Mouse (Mus musculus): ENCODE data around the gene Cck. TPM values are rescaled to one million over a fixed set of nuclear protein-coding genes. Genes with fewer than 3 reads are reported as not detected.

Gene Cck
- not detected for total RNA-seq (2021)
- polyA plus RNA-seq (2012; rRNA removed), result 0.35 and 0.47 TPM in 2 replicates
- long read RNA-seq, result 0 reads

GRCm38 (mm10) chr9:121495529-121495928 lies at the start of gene Cck:
TSS of gene Cck (minus strand) at chr9:121495694.
- intact Hi-C loops (cut with DNase I), result no loop called here
- H3K27me3 ChIP-seq (ENCODE audit: control insufficient read depth, insufficient read depth, low read length), result peaks cover 5% of the 10 kb centered on the region
- H3K4me1 ChIP-seq (ENCODE audit: control insufficient read depth, insufficient read depth, low read length), result no peaks in the 10 kb centered on the region
- TF ChIP-seq POLR2A (IDR thresholded peaks at IDR 0.05; ENCODE audit: insufficient read depth, low read depth, low read length) (no peak), EP300 (IDR thresholded peaks at IDR 0.05; ENCODE audit: insufficient read depth, low read depth, low read length) (no peak)
- H3K79me2 ChIP-seq (replicated peaks; ENCODE audit: control insufficient read depth, insufficient read depth, low read length), result no peaks in the 10 kb centered on the region
- DNase-seq, result peak; percentile 36 to 57
- WGBS, result 5% methylated on average over 12 of the region's 12 CpGs
- H3K9ac ChIP-seq (ENCODE audit: low read depth, low read length), result no peak within 1 kb of the TSS
- no peak within 1 kb of the TSS for H3K4me3 ChIP-seq
- H3K27ac ChIP-seq, result no peak within 1 kb of the TSS
- H3K36me3 ChIP-seq (ENCODE audit: control insufficient read depth, insufficient read depth, low read length), result no peaks in the 10 kb centered on the region

DNA sequence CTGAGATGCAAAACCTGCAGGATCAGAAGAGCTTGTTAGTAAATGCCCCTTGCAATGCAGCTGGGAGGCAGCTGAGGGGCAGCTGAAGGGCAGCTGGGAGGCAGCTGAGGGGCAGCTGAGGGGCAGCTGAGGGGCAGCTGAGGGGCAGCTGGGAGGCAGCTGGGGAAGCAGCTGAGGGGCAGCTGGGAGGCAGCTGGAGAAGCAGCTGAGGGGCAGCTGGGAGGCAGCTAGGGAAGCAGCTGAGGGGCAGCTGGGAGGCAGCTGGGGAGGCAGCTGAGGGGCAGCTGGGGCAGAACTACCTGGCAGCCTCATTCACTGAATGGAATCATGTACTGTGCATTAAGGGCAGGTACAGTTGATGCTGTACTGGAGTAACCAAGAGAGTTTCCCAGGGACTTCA lies 46.0 kb upstream of the Cck start:
- intact Hi-C loops (cut with DNase I), result no loop called here
- Histone ChIP-seq H3K27ac (no peak overlapping the region), H3K36me3 (ENCODE audit: control insufficient read depth, insufficient read depth, low read length) (no peaks in the 10 kb centered on the region), H3K79me2 (replicated peaks; ENCODE audit: control insufficient read depth, insufficient read depth, low read length) (no peaks in the 10 kb centered on the region), H3K9ac (ENCODE audit: low read depth, low read length) (no peak overlapping the region), H3K27me3 (ENCODE audit: control insufficient read depth, insufficient read depth, low read length) (no peaks in the 10 kb centered on the region), H3K4me1 (ENCODE audit: control insufficient read depth, insufficient read depth, low read length) (no peaks in the 10 kb centered on the region), H3K4me3 (no peak overlapping the region)
- TF ChIP-seq EP300 (IDR thresholded peaks at IDR 0.05; ENCODE audit: insufficient read depth, low read depth, low read length) (no peak), CTCF (IDR thresholded peaks at IDR 0.05) (no peak), POLR2A (IDR thresholded peaks at IDR 0.05; ENCODE audit: insufficient read depth, low read depth, low read length) (no peak)
- DNase-seq, result no peak

DNA sequence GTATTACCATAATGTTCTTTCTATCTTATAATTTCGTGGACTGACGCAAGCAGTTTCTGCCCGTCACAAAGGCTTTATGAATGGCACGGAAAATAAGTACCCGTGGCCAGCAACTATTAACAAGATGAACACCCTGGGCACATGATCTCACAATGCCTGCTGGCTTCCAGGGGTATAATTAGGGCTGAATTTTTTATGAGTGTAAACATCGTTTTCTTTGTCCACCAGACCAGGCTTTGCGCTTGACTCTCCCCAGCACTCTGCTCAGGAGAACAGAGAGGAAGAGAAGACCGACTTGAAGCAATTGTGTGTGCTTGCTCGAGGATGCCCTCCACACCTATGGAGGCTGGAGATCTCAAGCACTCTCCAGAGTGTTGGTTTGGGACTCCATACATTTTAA lies 37.1 kb upstream of the Cck start:
- Histone ChIP-seq H3K27me3 (ENCODE audit: control insufficient read depth, insufficient read depth, low read length) (no peaks in the 10 kb centered on the region), H3K79me2 (replicated peaks; ENCODE audit: control insufficient read depth, insufficient read depth, low read length) (no peaks in the 10 kb centered on the region), H3K36me3 (ENCODE audit: control insufficient read depth, insufficient read depth, low read length) (no peaks in the 10 kb centered on the region), H3K4me1 (ENCODE audit: control insufficient read depth, insufficient read depth, low read length) (no peaks in the 10 kb centered on the region), H3K27ac (no peak overlapping the region), H3K4me3 (no peak overlapping the region), H3K9ac (ENCODE audit: low read depth, low read length) (no peak overlapping the region)
- DNase-seq, result no peak
- 89% methylated on average over 9 of the region's 9 CpGs for whole genome bisulfite sequencing
- intact Hi-C loops (cut with DNase I), result no loop called here
- TF ChIP-seq CTCF (IDR thresholded peaks at IDR 0.05) (no peak), POLR2A (IDR thresholded peaks at IDR 0.05; ENCODE audit: insufficient read depth, low read depth, low read length) (no peak), EP300 (IDR thresholded peaks at IDR 0.05; ENCODE audit: insufficient read depth, low read depth, low read length) (no peak)

DNA sequence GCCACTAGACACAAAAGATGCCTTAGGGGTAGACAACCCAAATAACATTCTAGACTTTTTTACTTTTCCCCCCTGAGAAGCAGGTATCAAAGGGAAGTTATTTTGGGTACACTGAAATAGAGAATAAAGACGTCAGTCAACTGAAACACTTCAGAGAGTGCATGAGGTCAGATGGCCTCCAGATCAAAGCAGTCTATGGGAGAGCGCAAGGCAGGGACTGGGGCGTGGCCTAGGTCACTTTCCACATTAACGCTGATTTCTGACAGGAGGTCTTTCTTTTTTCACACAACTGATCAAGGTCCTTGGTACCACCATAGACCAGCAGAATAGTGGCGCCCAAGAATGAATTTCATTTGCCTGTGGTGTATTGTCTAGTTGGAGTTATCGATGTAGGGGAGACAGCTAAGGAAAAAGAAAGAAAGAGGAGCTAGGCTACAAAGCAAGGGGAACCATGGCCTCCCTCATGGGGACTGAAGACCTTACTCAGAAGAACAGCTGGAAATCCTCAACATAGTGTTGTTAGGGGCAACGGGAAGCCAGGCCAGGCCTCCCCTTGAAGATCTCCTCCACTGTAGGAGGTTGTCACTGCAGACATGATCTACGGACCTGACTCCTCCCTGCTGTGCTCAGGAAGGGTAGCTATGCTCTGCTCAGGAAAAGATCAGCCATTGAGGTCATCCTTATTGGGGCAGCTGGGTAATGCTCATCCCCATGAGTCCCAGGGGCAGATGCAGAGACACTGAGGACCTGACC lies 33.3 kb upstream of the Cck start:
- Histone ChIP-seq H3K4me1 (ENCODE audit: control insufficient read depth, insufficient read depth, low read length) (no peaks in the 10 kb centered on the region), H3K79me2 (replicated peaks; ENCODE audit: control insufficient read depth, insufficient read depth, low read length) (no peaks in the 10 kb centered on the region), H3K27me3 (ENCODE audit: control insufficient read depth, insufficient read depth, low read length) (no peaks in the 10 kb centered on the region), H3K9ac (ENCODE audit: low read depth, low read length) (no peak overlapping the region), H3K4me3 (no peak overlapping the region), H3K36me3 (ENCODE audit: control insufficient read depth, insufficient read depth, low read length) (no peaks in the 10 kb centered on the region), H3K27ac (no peak overlapping the region)
- DNase-seq, result no peak
- intact Hi-C loops (cut with DNase I), result no loop called here
- no peak for TF ChIP-seq POLR2A (IDR thresholded peaks at IDR 0.05; ENCODE audit: insufficient read depth, low read depth, low read length)
- no peak for TF ChIP-seq CTCF (IDR thresholded peaks at IDR 0.05)
- no peak for TF ChIP-seq EP300 (IDR thresholded peaks at IDR 0.05; ENCODE audit: insufficient read depth, low read depth, low read length)
- 80% methylated on average over 8 of the region's 8 CpGs for WGBS

- H3K4me1 ChIP-seq (ENCODE audit: control insufficient read depth, insufficient read depth, low read length), result no peaks in the 10 kb centered on the region
- DNase-seq, result no peak
- H3K36me3 ChIP-seq (ENCODE audit: control insufficient read depth, insufficient read depth, low read length), result no peaks in the 10 kb centered on the region
- H3K79me2 ChIP-seq (replicated peaks; ENCODE audit: control insufficient read depth, insufficient read depth, low read length), result no peaks in the 10 kb centered on the region
- no peaks in the 10 kb centered on the region for H3K27me3 ChIP-seq (ENCODE audit: control insufficient read depth, insufficient read depth, low read length)
- H3K4me3 ChIP-seq, result no peak overlapping the region
- H3K9ac ChIP-seq (ENCODE audit: low read depth, low read length), result no peak overlapping the region
- intact Hi-C loops (cut with DNase I), result no loop called here
- WGBS, result 78% methylated on average over 6 of the region's 6 CpGs
- TF ChIP-seq EP300 (IDR thresholded peaks at IDR 0.05; ENCODE audit: insufficient read depth, low read depth, low read length) (no peak), CTCF (IDR thresholded peaks at IDR 0.05) (no peak), POLR2A (IDR thresholded peaks at IDR 0.05; ENCODE audit: insufficient read depth, low read depth, low read length) (no peak)
- no peak overlapping the region for H3K27ac ChIP-seq
Measured at GRCm38 (mm10) chr9:121526171-121526570, 30.7 kb upstream of the Cck start.

DNA sequence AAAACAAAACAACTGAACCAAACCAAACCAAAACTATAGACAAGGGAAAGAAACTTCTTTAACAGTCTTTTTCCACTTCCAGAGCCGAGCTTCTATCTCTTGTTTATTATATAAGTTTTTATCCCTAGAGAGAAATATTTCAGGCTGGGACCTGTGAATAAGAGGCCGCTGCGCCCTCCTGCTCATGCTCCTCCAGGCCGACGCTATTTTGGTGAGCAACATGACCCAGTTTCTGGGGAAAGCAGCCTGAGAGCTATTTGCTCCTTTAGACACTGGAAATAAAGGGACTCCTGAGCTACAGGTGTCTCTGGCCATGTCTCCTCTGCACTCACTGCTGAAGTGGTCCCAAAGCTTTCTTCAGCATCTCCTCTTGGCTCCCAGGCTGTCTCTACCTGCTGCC lies 24.6 kb upstream of the Cck start:
- TF ChIP-seq CTCF (IDR thresholded peaks at IDR 0.05) (no peak), EP300 (IDR thresholded peaks at IDR 0.05; ENCODE audit: insufficient read depth, low read depth, low read length) (no peak), POLR2A (IDR thresholded peaks at IDR 0.05; ENCODE audit: insufficient read depth, low read depth, low read length) (no peak)
- 52% methylated on average over 5 of the region's 5 CpGs for WGBS
- Histone ChIP-seq H3K4me3 (no peak overlapping the region), H3K79me2 (replicated peaks; ENCODE audit: control insufficient read depth, insufficient read depth, low read length) (no peaks in the 10 kb centered on the region), H3K9ac (ENCODE audit: low read depth, low read length) (no peak overlapping the region), H3K27me3 (ENCODE audit: control insufficient read depth, insufficient read depth, low read length) (no peaks in the 10 kb centered on the region), H3K36me3 (ENCODE audit: control insufficient read depth, insufficient read depth, low read length) (no peaks in the 10 kb centered on the region), H3K27ac (no peak overlapping the region), H3K4me1 (ENCODE audit: control insufficient read depth, insufficient read depth, low read length) (no peaks in the 10 kb centered on the region; the same call in 1 of the 2 replicates)
- intact Hi-C loops (cut with DNase I), result no loop called here
- no peak for DNase-seq

All from heart, adult 2 months (tissue).